Mouse (Mus musculus) granulocyte monocyte progenitor cell, adult 5-6 weeks (primary cell): ENCODE data around the gene Dbt. TPM values are rescaled to one million over a fixed set of nuclear protein-coding genes. Genes with fewer than 3 reads are reported as not detected.

Experiments
- ATAC-seq: replicated peaks from 2 replicates; pipeline ENCODE4 v1.8.0; 2016; ENCODE audit warnings: mild to moderate bottlenecking, moderate TSS enrichment, inconsistent platforms; ENCODE audit not compliant: poor library complexity, severe bottlenecking
- total RNA-seq, 2 experiments: library from RNA; stranded (forward) in 1 of 2; stranded (reverse) in 1 of 2; fragments of 200-712, 200-1000 nt in 1 of 2; fragments of >200 nt in 1 of 2; fragmentation: Nextera tagmentation in 1 of 2; gene quantifications; 2 replicates each; pipeline ENCODE4 v1.2.3; 2014 to 2017

The Dbt gene
- total RNA-seq (2014; fragmentation: Nextera tagmentation) (19.1 and 19.5 TPM in 2 replicates), total RNA-seq (2017) (19.3 and 19.9 TPM in 2 replicates)

- peak; percentile 84 for ATAC-seq
Measured at GRCm38 (mm10) chr3:116512904-116513716, at the start of gene Dbt. TSS of gene Dbt (plus strand) at chr3:116513070.

DNA sequence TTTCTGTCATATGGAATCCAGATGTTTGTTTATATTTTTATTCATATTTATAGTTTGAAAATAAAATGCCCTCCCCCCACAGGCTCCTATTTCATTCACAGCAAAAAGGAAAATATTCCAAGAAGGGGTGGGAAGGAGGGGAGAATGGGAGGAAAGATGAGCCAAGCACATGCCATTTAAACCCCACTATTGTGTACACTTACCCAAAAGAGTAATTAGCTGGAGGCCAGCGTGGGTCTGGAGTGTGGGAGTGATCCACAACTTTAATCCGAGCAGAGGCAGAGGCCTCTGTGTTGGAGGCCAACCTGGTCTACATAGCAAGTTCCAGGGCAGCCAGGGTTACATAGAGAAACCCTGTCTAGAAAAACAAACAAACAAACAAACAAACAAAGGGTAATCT, 48.6 kb upstream of the Dbt start:
- ATAC-seq = no peak

- peak; percentile 91 for ATAC-seq
Measured at GRCm38 (mm10) chr3:116465709-116466108, 47.2 kb upstream of the Dbt start.

- ATAC-seq = no peak
Measured at GRCm38 (mm10) chr3:116474602-116475001, 38.3 kb upstream of the Dbt start.

- peak; percentile 40; the same call in 1 of the 2 replicates for ATAC-seq
Measured at GRCm38 (mm10) chr3:116476686-116477298, 36.1 kb upstream of the Dbt start.

DNA sequence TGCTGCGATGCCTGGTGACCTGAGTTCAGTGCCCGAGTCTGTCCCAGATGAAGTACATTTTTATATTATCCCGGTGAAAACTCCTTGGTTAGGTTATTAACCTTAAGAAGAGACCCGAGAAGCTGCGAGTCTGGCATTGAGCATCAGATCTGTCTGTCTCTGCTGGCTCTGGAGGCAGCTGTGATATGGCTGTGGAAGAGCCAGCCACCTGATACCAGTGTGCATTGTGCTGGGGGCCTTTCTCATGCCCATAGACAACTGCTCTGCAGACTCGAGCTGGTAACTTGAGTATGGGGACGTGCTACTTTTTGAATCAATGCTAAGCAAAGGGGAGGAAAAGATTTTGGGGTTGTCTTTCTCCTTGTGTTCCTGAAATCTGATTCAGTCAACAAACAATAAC, 35.5 kb upstream of the Dbt start:
- ATAC-seq = no peak

- ATAC-seq = no peak
Measured at GRCm38 (mm10) chr3:116480119-116480518, 32.8 kb upstream of the Dbt start.

DNA sequence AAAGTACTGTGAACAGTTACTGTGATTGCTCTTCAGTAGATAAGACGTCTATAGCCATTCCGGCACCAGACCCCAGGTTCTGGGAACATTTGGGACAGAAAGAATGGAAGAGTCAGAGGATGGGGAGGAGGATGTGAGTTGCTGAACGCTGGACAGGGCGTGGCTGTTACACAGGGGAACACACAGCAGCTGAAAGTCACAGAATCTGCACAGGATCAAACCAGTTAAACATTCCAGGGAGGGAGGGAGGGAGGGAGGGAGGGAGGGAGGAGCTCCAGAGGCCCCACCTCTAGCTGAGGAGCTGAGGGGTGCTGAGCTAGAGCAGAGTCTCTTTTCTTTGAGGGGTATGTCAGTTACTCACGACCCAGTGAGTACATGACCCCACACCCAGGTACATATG, 31.9 kb upstream of the Dbt start:
- no peak for ATAC-seq

DNA sequence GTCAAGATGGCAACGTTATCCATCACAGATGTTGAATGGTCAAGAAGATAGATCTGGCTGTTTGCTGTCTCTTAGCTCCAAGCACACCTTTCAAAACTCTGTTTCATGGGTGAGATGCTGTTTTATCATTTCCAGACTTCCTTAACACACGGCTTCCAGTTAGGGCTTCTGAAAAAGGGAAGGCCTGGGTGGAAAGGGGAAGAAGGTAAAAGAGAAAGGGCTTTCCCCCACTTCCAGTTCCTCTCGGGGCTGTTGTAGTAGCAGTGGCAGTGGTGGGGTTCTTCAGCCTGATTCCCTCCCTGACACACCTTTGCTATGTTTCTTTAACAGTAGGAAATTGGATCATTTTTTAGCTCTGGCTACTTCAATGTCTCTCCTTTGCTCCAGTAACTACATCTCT, 30.1 kb upstream of the Dbt start:
- peak; percentile 97 for ATAC-seq

DNA sequence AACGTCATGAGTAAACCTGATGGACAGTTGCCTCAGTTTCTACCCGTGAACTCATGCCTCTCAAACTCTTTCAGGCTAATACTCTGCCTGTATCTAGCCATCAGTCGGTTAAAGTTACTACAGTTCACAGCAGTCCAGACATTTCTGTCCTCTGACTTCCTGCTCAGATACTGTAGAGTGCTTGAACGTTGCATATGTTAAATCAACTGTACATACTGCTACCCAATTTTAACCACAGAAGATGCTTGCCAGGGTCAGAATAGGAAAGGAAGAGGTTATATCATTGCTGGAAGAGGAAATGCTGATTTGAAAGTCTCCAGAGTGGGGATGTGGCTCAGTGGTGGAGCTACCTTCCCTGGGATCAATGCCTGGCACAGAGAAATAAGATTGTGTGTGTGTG, 29.6 kb upstream of the Dbt start:
- ATAC-seq = peak; percentile 71

DNA sequence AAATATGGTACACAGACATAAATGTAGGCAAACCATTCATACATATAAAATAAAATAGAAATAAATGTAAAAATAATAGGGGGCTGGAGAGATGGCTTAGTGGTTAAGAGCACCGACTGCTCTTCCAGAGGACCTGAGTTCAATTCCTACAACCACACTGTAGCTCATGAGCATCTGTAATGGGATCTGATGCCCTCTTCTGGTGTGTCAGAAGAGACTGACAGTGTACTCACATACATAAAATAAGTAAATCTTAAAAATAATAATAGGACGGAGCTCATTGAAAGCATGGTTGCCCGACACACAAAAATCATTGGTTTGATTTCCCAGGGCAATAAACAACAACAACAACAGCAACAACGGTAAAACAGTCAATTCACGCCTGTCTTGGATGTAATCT, 21.9 kb upstream of the Dbt start:
- ATAC-seq = no peak

- no peak for ATAC-seq
Measured at GRCm38 (mm10) chr3:116491923-116492454, 20.9 kb upstream of the Dbt start.

DNA sequence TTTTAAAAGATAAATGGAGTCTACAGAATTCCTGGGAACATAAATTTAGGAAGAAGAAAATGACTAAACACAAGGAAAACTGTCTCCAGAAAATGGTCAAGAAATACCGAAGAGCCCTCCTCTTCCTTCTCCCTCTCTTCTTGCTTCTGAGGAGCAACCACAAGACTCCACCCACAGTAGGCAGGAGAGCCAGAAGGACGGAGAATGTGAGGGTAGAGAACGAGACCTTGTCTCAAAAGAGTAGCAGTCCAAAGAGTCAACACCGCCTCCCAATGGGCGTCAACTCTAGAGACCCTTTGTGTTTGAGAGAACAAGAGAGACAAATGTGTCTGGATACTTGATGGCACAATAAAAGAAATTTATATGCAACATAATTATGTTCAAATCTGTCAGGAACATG, 19.2 kb upstream of the Dbt start:
- peak; percentile 58 for ATAC-seq

DNA sequence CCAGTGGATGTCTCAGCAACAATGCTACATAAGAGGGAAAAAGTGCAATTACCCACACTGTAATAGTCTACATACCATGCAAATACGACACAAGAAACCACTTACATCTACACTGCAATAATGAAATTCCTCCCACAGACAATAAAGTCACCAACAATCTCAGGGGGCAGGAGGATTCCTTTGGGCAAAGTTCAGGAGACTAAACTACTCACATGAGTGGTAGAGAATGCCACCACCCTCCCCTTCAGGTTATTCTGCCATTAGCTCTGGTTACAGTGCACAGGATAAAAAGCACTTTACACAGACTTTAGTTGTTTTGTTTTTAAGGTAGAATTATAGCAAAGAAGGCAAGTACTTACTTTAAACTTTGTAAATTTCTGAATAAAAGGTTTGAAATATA, 17.2 kb upstream of the Dbt start:
- ATAC-seq = no peak

DNA sequence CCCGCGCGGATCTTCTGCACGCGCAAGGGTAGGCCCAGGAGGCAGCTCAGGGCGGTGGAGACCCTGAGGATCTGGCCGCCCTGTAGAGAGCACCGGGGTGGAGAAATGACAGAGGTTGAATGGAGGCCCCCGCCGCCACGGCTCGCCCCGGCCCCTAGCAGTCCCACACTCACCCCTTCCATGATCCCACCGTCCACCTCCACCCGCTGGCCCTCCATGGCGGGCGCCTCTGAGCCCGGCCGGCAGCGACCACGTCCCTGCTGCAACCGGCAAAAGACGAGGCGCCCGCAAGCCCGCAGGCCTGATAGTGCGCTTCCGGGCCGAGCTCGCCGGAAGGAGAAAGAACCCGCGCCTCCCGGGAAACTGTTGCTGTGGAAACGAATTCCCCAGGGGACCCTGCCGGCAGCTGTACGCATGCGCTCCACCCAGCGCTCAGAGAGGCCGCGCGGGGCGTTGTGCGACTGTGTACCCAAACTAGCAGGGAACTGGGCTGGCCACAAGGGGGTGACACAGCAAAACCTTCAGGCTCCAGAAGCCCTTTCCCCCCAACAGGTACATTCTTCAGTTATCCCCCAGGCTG, 5.0 kb upstream of the Dbt start, which contains the start of gene Rtca:
Gene Rtca (minus strand): TSS at position 437 of the 580 bp plus-strand sequence.
- ATAC-seq = peak; percentile 84

DNA sequence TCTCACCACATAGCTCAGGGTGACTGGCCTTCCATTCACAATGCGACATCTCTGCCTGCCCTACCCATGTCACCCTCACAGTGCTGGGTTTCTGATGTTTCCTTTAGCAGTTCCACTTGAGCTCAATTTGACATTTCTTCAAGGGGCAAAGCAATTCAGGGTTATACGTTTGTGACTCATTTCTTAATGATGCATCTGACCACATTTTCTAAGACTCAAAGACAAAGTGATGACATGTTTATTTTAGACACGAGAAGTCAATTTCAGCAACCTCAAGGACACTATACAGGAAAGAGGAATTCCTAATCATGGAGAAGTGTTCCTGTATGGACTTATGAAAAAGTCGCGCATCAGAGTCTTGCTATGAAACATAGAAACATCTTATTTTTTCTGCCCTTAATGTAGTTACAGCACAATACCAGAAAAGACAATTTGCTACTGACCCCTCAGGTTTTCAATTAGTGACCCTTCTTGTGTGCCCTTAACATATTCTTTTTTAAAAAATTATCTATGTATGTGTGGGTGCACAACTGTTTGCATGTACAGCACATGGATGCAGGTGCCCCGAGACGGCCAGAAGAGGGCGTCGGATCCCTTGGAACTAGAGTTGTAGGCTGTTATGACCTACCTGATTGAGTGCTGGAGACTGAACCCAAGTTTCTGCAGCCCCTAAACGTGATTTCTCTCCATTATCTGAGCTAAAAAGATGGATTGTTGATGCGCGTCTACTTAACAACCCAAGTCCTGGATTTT, 543 bp upstream of the Dbt start:
- peak; percentile 20 for ATAC-seq

DNA sequence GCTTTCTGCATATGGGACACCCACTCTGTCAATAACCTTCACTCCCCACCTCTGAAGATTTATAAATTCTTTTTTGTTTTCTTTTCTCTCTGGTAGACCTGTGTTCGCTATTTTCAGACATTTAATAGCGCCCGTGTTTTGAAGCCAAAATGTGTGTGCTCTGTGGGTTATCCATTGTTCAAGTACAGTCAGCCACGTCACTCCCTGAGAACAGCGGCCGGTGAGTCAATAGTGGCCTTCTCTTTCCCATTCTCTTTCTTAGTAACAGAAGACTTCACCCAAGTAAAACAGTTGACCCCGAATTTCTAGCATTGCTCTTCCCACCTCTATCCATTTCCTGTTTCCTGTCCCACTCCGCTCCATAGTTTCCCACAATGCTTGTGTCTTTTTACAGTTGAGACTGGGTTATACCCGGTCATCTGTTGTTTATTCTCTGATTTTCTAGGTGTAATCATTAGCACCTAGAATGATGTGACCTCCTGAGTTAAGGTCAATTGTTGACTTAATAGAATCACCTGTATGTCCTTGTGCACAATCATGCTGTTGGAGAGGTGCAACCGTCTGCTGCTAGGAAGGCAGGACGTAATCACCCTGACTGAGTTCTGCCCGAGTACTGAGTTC, 7.4 kb downstream of the Dbt start:
- no peak for ATAC-seq

- no peak for ATAC-seq
Measured at GRCm38 (mm10) chr3:116529741-116530140, 16.9 kb downstream of the Dbt start.

GRCm38 (mm10) chr3:116530826-116531225, 18.0 kb downstream of the Dbt start:
- ATAC-seq = no peak
